Mouse (Mus musculus) neutrophil, adult 5-6 weeks (primary cell): ENCODE results near the gene 1700020A23Rik. TPM values are rescaled to one million over a fixed set of nuclear protein-coding genes. Genes with fewer than 3 reads are reported as not detected.
"Not testable (repeated sequence)": the region's sequence is repeated elsewhere in the genome, so short reads cannot be mapped to it uniquely, and the experiment has no call there.

Experiments used
- ATAC-seq: fragments of 151-379, 151-347 bp; 2 replicates; pipeline ENCODE4 v1.8.0; 2017; ENCODE audit warnings: mild to moderate bottlenecking, moderate TSS enrichment; ENCODE audit not compliant: insufficient number of reproducible peaks, poor library complexity, low FRiP score, severe bottlenecking; ENCODE audit errors: extremely low read depth
- total RNA-seq: library from RNA; stranded (forward); fragments of 200-1000 nt; gene quantifications from 2 replicates; pipeline ENCODE4 v1.2.3, GENCODE M21; 2017

The 1700020A23Rik gene
- not detected in 2 replicates for total RNA-seq

GRCm38 (mm10) chr2:130404939-130405338 lies at the start of gene 1700020A23Rik, which contains the start of gene Gm28372:
Gene 1700020A23Rik (plus strand): TSS chr2:130405259.
Gene Gm28372 (plus strand): TSS chr2:130405239.
- ATAC-seq = no peak

GRCm38 (mm10) chr2:130357551-130357950 lies 47.5 kb upstream of the 1700020A23Rik start:
- ATAC-seq = no peak

GRCm38 (mm10) chr2:130358852-130359251 lies 46.2 kb upstream of the 1700020A23Rik start:
- ATAC-seq = no peak

- no peak for ATAC-seq
Observed at GRCm38 (mm10) chr2:130362511-130363026, 42.5 kb upstream of the 1700020A23Rik start.

GRCm38 (mm10) chr2:130365211-130366094 lies 39.6 kb upstream of the 1700020A23Rik start:
- ATAC-seq = no peak

GRCm38 (mm10) chr2:130367386-130367785 lies 37.7 kb upstream of the 1700020A23Rik start:
- ATAC-seq = no peak

GRCm38 (mm10) chr2:130373026-130373425 lies 32.0 kb upstream of the 1700020A23Rik start:
- ATAC-seq = not testable (repeated sequence)

GRCm38 (mm10) chr2:130374951-130375350 lies 30.1 kb upstream of the 1700020A23Rik start:
- ATAC-seq = no peak

GRCm38 (mm10) chr2:130383205-130383604 lies 21.9 kb upstream of the 1700020A23Rik start:
- no peak for ATAC-seq

GRCm38 (mm10) chr2:130383895-130384294 lies 21.2 kb upstream of the 1700020A23Rik start:
- no peak for ATAC-seq

GRCm38 (mm10) chr2:130386212-130386611 lies 18.8 kb upstream of the 1700020A23Rik start:
- ATAC-seq = no peak

- no peak for ATAC-seq
Observed at GRCm38 (mm10) chr2:130388796-130389195, 16.3 kb upstream of the 1700020A23Rik start.

GRCm38 (mm10) chr2:130390993-130391625 lies 13.9 kb upstream of the 1700020A23Rik start:
- ATAC-seq = no peak

GRCm38 (mm10) chr2:130392836-130393235 lies 12.2 kb upstream of the 1700020A23Rik start:
- no peak for ATAC-seq

- ATAC-seq = no peak
Observed at GRCm38 (mm10) chr2:130395696-130396095, 9.4 kb upstream of the 1700020A23Rik start.

GRCm38 (mm10) chr2:130397186-130397985 lies 7.7 kb upstream of the 1700020A23Rik start, which contains the start of gene Cpxm1:
Gene Cpxm1 (minus strand): TSS chr2:130397574.
- no peak for ATAC-seq

- ATAC-seq = no peak
Observed at GRCm38 (mm10) chr2:130398091-130398490, 7.0 kb upstream of the 1700020A23Rik start.

- no peak for ATAC-seq
Observed at GRCm38 (mm10) chr2:130400046-130400445, 5.0 kb upstream of the 1700020A23Rik start.

GRCm38 (mm10) chr2:130401891-130402290 lies 3.2 kb upstream of the 1700020A23Rik start:
- ATAC-seq = no peak
